Mouse (Mus musculus): ENCODE data around the gene Prrc2b. TPM values are rescaled to one million over a fixed set of nuclear protein-coding genes. Genes with fewer than 3 reads are reported as not detected.
A peak's percentile ranks its signal among the peaks of the same experiment; 100 is the strongest.

Prrc2b gene
- polyA plus RNA-seq, 1 experiment from 2014 or later = 39.3 TPM

DNA sequence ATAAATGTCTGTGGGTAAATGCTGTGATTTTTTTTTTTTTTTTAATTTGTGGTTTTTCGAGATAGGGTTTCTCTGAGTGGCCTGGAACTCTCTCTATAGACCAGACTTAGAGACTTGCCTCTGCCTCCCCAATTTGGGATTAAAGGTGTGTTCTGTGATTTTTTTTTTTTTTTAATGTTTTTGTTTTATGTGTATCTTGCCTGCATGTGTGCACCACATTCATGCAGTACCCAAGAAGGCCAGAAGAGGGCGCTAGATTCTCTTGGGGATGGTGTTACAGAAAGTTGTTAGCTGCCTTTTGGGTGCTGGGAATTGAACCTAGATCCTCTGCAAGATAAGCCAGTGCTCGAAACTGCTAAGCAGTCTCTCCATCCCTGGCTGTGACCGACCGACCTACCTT lies 10.1 kb downstream of the Prrc2b start:
- WGBS (ENCODE audit: insufficient replicate concordance) = 79% methylated on average over 5 of the region's 5 CpGs
- Histone ChIP-seq H3K27ac (ENCODE audit: low read depth, low read length) (no peak overlapping the region), H3K27me3 (ENCODE audit: control insufficient read depth, insufficient read depth, low read length) (no peaks in the 10 kb centered on the region), H3K4me3 (ENCODE audit: low read depth, low read length) (no peak overlapping the region), H3K9me3 (replicated peaks; ENCODE audit: control insufficient read depth, low read length) (no peaks in the 10 kb centered on the region), H3K4me2 (no peak overlapping the region), H3K4me1 (ENCODE audit: control insufficient read depth, insufficient read depth, low read length) (peaks cover 66% of the 10 kb centered on the region), H3K36me3 (ENCODE audit: control insufficient read depth, insufficient read depth, low read length) (peaks cover 8% of the 10 kb centered on the region; the same call in 1 of the 2 replicates), H3K9ac (ENCODE audit: low read depth, low read length) (no peak overlapping the region)
- no peak for ATAC-seq (replicated peaks; ENCODE audit: insufficient number of reproducible peaks, low FRiP score, low TSS enrichment)

DNA sequence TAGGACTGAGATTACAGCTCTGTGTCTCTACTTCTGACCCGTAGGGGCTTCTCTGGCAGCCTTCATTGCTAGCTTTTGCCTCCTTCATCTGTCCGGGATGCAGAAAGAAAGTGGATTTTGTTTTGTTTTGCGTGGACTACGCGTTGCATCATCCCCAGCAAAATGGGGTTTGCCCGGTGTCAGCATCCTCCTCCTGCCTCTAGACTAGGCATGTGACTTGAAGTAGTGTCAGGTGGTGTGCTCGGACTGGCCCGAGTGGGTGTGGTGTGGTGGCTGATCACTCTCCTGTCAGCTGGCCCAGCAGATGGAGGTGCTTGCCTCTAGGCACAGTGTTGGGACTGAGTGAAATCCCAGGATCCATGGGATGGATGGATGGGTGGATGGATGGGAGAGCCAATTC lies 11.2 kb downstream of the Prrc2b start:
- Histone ChIP-seq H3K36me3 (ENCODE audit: control insufficient read depth, insufficient read depth, low read length) (peaks cover 8% of the 10 kb centered on the region; the same call in 1 of the 2 replicates), H3K4me3 (ENCODE audit: low read depth, low read length) (no peak overlapping the region), H3K27ac (ENCODE audit: low read depth, low read length) (no peak overlapping the region), H3K9ac (ENCODE audit: low read depth, low read length) (no peak overlapping the region), H3K27me3 (ENCODE audit: control insufficient read depth, insufficient read depth, low read length) (no peaks in the 10 kb centered on the region), H3K4me1 (ENCODE audit: control insufficient read depth, insufficient read depth, low read length) (peaks cover 65% of the 10 kb centered on the region), H3K9me3 (replicated peaks; ENCODE audit: control insufficient read depth, low read length) (no peaks in the 10 kb centered on the region), H3K4me2 (no peak overlapping the region)
- WGBS (ENCODE audit: insufficient replicate concordance) = 95% methylated on average over 8 of the region's 8 CpGs
- no peak for ATAC-seq (replicated peaks; ENCODE audit: insufficient number of reproducible peaks, low FRiP score, low TSS enrichment)

DNA sequence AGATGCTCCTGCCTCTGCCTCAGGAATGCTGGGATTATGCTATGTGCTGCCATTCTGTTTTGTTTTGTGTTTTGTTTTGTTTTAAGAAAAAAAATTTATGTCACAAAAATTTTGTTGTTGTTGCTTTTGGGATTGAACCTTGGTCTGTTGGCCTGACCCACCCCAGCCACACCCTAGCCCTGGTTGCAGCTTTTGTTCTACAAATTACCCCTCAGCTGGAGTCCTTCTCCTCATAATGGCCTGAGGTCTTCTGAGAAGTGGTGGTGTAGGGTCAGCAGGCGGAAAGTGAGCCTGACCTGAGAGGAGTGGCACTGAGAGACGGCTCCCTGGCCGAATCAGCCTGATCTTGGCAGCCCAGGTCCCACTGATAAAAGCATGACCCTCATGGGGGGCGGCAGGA lies 11.8 kb downstream of the Prrc2b start:
- no peak for ATAC-seq (replicated peaks; ENCODE audit: insufficient number of reproducible peaks, low FRiP score, low TSS enrichment)
- 74% methylated on average over 4 of the region's 4 CpGs for WGBS (ENCODE audit: insufficient replicate concordance)
- H3K4me3 ChIP-seq (ENCODE audit: low read depth, low read length) = no peak overlapping the region
- no peak overlapping the region for H3K27ac ChIP-seq (ENCODE audit: low read depth, low read length)
- H3K9ac ChIP-seq (ENCODE audit: low read depth, low read length) = no peak overlapping the region
- H3K4me2 ChIP-seq = no peak overlapping the region
- H3K36me3 ChIP-seq (ENCODE audit: control insufficient read depth, insufficient read depth, low read length) = peaks cover 8% of the 10 kb centered on the region; the same call in 1 of the 2 replicates
- H3K27me3 ChIP-seq (ENCODE audit: control insufficient read depth, insufficient read depth, low read length) = no peaks in the 10 kb centered on the region
- H3K9me3 ChIP-seq (replicated peaks; ENCODE audit: control insufficient read depth, low read length) = no peaks in the 10 kb centered on the region
- H3K4me1 ChIP-seq (ENCODE audit: control insufficient read depth, insufficient read depth, low read length) = peaks cover 65% of the 10 kb centered on the region

DNA sequence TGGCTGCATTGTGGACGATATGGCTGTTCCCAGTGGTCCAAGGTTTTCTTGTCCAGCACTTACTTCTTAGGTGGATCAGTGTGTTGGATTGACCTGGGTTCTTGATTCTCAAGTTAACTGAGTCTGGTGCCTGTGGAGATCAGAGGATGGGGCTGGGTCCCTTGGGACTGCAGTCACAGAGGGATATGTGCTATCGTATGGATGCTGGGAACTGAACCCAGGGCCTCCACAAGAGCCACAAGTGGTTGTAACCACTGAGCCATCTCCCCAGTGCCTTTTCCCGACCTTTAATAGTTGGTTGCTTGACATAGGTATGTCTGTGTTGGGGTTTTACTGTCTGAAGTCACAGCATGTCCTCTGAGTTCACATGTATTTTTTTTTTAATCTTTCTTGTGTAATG lies 12.2 kb downstream of the Prrc2b start:
- Histone ChIP-seq H3K27me3 (ENCODE audit: control insufficient read depth, insufficient read depth, low read length) (no peaks in the 10 kb centered on the region), H3K9me3 (replicated peaks; ENCODE audit: control insufficient read depth, low read length) (no peaks in the 10 kb centered on the region), H3K4me2 (no peak overlapping the region), H3K36me3 (ENCODE audit: control insufficient read depth, insufficient read depth, low read length) (peaks cover 8% of the 10 kb centered on the region; the same call in 1 of the 2 replicates), H3K9ac (ENCODE audit: low read depth, low read length) (no peak overlapping the region), H3K4me1 (ENCODE audit: control insufficient read depth, insufficient read depth, low read length) (peaks cover 66% of the 10 kb centered on the region), H3K27ac (ENCODE audit: low read depth, low read length) (no peak overlapping the region), H3K4me3 (ENCODE audit: low read depth, low read length) (no peak overlapping the region)
- no peak for ATAC-seq (replicated peaks; ENCODE audit: insufficient number of reproducible peaks, low FRiP score, low TSS enrichment)
- WGBS (ENCODE audit: insufficient replicate concordance) = 82% methylated on average over 3 of the region's 3 CpGs

DNA sequence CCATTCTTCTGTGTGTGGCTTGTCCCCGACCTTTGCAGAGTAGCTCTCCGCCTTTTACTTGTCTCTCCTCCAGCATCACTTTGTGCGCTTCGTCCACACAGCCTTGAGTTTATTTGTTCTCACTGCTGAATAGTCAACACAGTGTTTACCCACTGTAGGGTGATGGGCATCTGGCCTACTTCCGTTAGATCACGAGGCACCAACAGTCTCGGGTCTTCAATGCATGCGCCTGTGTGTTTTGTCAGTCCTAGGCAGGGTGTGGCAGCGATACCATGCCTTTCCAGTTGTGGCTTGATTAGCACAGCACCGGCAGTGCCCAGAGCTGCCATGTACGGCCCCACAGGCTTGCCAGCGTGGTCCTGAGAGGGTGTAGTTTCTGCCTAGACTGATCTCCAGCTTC lies 13.6 kb downstream of the Prrc2b start:
- no peak overlapping the region for H3K4me3 ChIP-seq (ENCODE audit: low read depth, low read length)
- WGBS (ENCODE audit: insufficient replicate concordance) = 70% methylated on average over 12 of the region's 12 CpGs
- H3K4me1 ChIP-seq (ENCODE audit: control insufficient read depth, insufficient read depth, low read length) = peaks cover 62% of the 10 kb centered on the region
- H3K9ac ChIP-seq (ENCODE audit: low read depth, low read length) = no peak overlapping the region
- H3K36me3 ChIP-seq (ENCODE audit: control insufficient read depth, insufficient read depth, low read length) = peaks cover 8% of the 10 kb centered on the region; the same call in 1 of the 2 replicates
- no peak overlapping the region for H3K27ac ChIP-seq (ENCODE audit: low read depth, low read length)
- H3K4me2 ChIP-seq = no peak overlapping the region
- no peaks in the 10 kb centered on the region for H3K9me3 ChIP-seq (replicated peaks; ENCODE audit: control insufficient read depth, low read length)
- no peak for ATAC-seq (replicated peaks; ENCODE audit: insufficient number of reproducible peaks, low FRiP score, low TSS enrichment)
- H3K27me3 ChIP-seq (ENCODE audit: control insufficient read depth, insufficient read depth, low read length) = no peaks in the 10 kb centered on the region

DNA sequence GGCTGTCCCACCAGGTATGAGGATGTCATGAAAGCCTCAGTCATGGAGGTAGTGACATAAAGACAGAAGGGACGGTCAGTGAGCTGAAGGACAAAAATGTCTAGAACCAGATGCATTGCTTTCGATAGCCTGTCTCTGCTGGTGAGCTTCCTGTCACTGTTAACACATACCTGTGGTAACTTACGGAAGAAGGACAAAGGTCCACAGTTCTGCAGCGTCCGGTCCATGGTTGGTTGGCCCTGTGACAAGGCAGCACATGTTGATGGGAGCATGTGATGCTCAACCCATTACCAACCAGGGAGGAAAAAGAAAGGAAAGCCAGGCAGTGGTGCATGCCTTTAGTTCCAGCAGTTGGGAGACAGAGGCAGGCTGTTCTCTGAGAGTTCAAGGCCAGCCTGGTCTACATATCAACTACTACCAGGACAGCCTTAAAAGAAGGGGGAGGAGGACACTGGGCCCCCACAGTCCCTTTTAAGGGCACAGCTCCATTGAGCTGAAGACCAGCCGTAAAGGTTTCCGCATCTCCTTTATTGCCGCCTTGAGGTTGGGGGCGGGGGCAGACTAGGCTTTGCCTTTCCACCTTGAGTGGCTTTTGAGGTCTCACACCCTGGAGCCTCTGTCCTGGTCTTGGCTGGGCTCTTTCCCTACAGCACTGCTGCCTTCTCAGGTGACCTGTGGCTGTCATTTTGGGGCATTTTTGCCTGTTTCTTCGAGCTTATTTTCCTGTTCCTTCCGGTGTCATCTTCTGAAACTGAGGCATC lies 14.3 kb downstream of the Prrc2b start:
- ATAC-seq (replicated peaks; ENCODE audit: insufficient number of reproducible peaks, low FRiP score, low TSS enrichment) = no peak
- Histone ChIP-seq H3K9me3 (replicated peaks; ENCODE audit: control insufficient read depth, low read length) (no peaks in the 10 kb centered on the region), H3K4me1 (ENCODE audit: control insufficient read depth, insufficient read depth, low read length) (peaks cover 62% of the 10 kb centered on the region), H3K4me2 (no peak overlapping the region), H3K9ac (ENCODE audit: low read depth, low read length) (no peak overlapping the region), H3K4me3 (ENCODE audit: low read depth, low read length) (no peak overlapping the region), H3K27ac (ENCODE audit: low read depth, low read length) (no peak overlapping the region), H3K36me3 (ENCODE audit: control insufficient read depth, insufficient read depth, low read length) (peaks cover 7% of the 10 kb centered on the region; the same call in 1 of the 2 replicates), H3K27me3 (ENCODE audit: control insufficient read depth, insufficient read depth, low read length) (no peaks in the 10 kb centered on the region)
- 87% methylated on average over 11 of the region's 11 CpGs for WGBS (ENCODE audit: insufficient replicate concordance)

DNA sequence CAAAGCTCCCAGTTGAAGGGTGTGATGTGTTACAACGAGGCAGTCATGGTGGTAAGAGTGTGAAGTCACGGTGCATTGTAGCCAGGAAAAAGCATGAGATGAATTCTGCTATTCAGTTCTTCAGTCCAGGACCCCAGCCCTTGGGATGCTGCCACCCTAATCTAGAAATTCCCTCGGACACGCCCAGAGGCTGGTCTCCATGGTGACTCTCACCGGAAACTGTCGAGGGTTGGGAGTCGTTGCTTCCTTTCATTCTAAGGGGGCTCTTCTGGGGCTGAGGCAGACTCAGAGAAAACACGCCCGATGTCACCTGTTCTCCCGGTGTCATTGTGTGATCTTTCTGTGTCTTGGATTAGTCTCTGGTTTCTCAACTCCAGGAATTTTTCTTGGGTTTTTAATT lies 15.7 kb downstream of the Prrc2b start:
- H3K4me1 ChIP-seq (ENCODE audit: control insufficient read depth, insufficient read depth, low read length) = peaks cover 64% of the 10 kb centered on the region
- peak overlapping the region; percentile 61; the same call in 1 of the 2 replicates for H3K4me2 ChIP-seq
- peaks cover 1% of the 10 kb centered on the region; the same call in 1 of the 2 replicates for H3K36me3 ChIP-seq (ENCODE audit: control insufficient read depth, insufficient read depth, low read length)
- no peaks in the 10 kb centered on the region for H3K27me3 ChIP-seq (ENCODE audit: control insufficient read depth, insufficient read depth, low read length)
- WGBS (ENCODE audit: insufficient replicate concordance) = 9% methylated on average over 10 of the region's 10 CpGs
- no peak overlapping the region for H3K4me3 ChIP-seq (ENCODE audit: low read depth, low read length)
- ATAC-seq (replicated peaks; ENCODE audit: insufficient number of reproducible peaks, low FRiP score, low TSS enrichment) = no peak
- no peak overlapping the region; the same call in 1 of the 2 replicates for H3K9ac ChIP-seq (ENCODE audit: low read depth, low read length)
- no peaks in the 10 kb centered on the region for H3K9me3 ChIP-seq (replicated peaks; ENCODE audit: control insufficient read depth, low read length)
- H3K27ac ChIP-seq (ENCODE audit: low read depth, low read length) = peak overlapping the region; percentile 93; the same call in 1 of the 2 replicates

- 20% methylated on average over 16 of the region's 16 CpGs for WGBS (ENCODE audit: insufficient replicate concordance)
- H3K27me3 ChIP-seq (ENCODE audit: control insufficient read depth, insufficient read depth, low read length) = no peaks in the 10 kb centered on the region
- ATAC-seq (replicated peaks; ENCODE audit: insufficient number of reproducible peaks, low FRiP score, low TSS enrichment) = 0 out of 2 replicates have a peak, but pooled peaks have one; percentile 16
- no peaks in the 10 kb centered on the region; the same call in 1 of the 2 replicates for H3K36me3 ChIP-seq (ENCODE audit: control insufficient read depth, insufficient read depth, low read length)
- H3K9ac ChIP-seq (ENCODE audit: low read depth, low read length) = peak overlapping the region; percentile 63
- peaks cover 61% of the 10 kb centered on the region for H3K4me1 ChIP-seq (ENCODE audit: control insufficient read depth, insufficient read depth, low read length)
- H3K4me2 ChIP-seq = peak overlapping the region; percentile 61
- no peaks in the 10 kb centered on the region for H3K9me3 ChIP-seq (replicated peaks; ENCODE audit: control insufficient read depth, low read length)
- peak overlapping the region; percentile 13 for H3K4me3 ChIP-seq (ENCODE audit: low read depth, low read length)
- H3K27ac ChIP-seq (ENCODE audit: low read depth, low read length) = peak overlapping the region; percentile 93
Observed at GRCm38 (mm10) chr2:32167034-32167770, 16.3 kb downstream of the Prrc2b start.

Data from heart, embryonic 11.5 days (tissue).